Mouse (Mus musculus) heart, embryonic 14.5 days (tissue): ENCODE results near the gene 2610528J11Rik. TPM values are rescaled to one million over a fixed set of nuclear protein-coding genes. Genes with fewer than 3 reads are reported as not detected.

Experiments
- ATAC-seq: fragments of 200-750 bp; cut with Nextera tagmentation; 2 replicates; pipeline ENCODE4 v1.8.0; 2017; ENCODE audit warnings: low read depth, moderate TSS enrichment; ENCODE audit not compliant: insufficient number of reproducible peaks, insufficient read depth, low FRiP score
- H3K27ac ChIP-seq, 2 experiments: fragments of 200-500 bp in 1 of 2; fragments of 300-500 bp in 1 of 2; sonication (generic) in 1 of 2; replicated peaks in 1 of 2; 2 replicates each; pipeline ENCODE4 v1.5.1; 2012 to 2014; ENCODE audit warnings: low read depth in 2 of 2, low read length in 2 of 2, control low read depth in 1 of 2, mild to moderate bottlenecking in 1 of 2, mixed read lengths in 1 of 2; ENCODE audit not compliant: control insufficient read depth in 1 of 2, insufficient read depth in 1 of 2
- H3K27me3 ChIP-seq: fragments of 300-500 bp; sonication (generic); 2 replicates; pipeline ENCODE4 v1.6.1; 2014; ENCODE audit warnings: mild to moderate bottlenecking, low read length, control low read depth; ENCODE audit not compliant: control insufficient read depth, insufficient read depth
- H3K36me3 ChIP-seq: fragments of 300-500 bp; sonication (generic); 2 replicates; pipeline ENCODE4 v1.6.1; 2014; ENCODE audit warnings: mild to moderate bottlenecking, control low read depth, low read length, mixed read lengths; ENCODE audit not compliant: control insufficient read depth, insufficient read depth
- H3K4me1 ChIP-seq, 2 experiments: fragments of 200-500 bp in 1 of 2; fragments of 300-500 bp in 1 of 2; sonication (generic) in 1 of 2; 2 replicates each; pipeline ENCODE4 v1.6.1; 2012 to 2014; ENCODE audit warnings: low read length in 2 of 2, control low read depth in 1 of 2, mixed read lengths in 1 of 2; ENCODE audit not compliant: control insufficient read depth in 2 of 2, insufficient read depth in 2 of 2
- H3K4me2 ChIP-seq: fragments of 300-500 bp; sonication (generic); 2 replicates; pipeline ENCODE4 v1.6.1; 2014; ENCODE audit warnings: mild to moderate bottlenecking, low read length
- H3K4me3 ChIP-seq, 2 experiments: fragments of 200-500 bp in 1 of 2; fragments of 300-500 bp in 1 of 2; sonication (generic) in 1 of 2; 2 replicates each; pipeline ENCODE4 v1.5.1; 2012 to 2014; ENCODE audit warnings: low read length in 2 of 2, mild to moderate bottlenecking in 2 of 2, control low read depth in 1 of 2, low read depth in 1 of 2, moderate library complexity in 1 of 2; ENCODE audit not compliant: control insufficient read depth in 1 of 2, insufficient read depth in 1 of 2
- H3K9ac ChIP-seq: fragments of 300-500 bp; sonication (generic); 2 replicates; pipeline ENCODE4 v1.6.1; 2014; ENCODE audit warnings: mild to moderate bottlenecking, low read length
- H3K9me3 ChIP-seq: fragments of 300-500 bp; sonication (generic); 2 replicates; pipeline ENCODE4 v1.6.1; 2016; ENCODE audit warnings: low read length, control low read depth; ENCODE audit not compliant: control insufficient read depth
- WGBS: fragments of 180-500 bp; shearing (Covaris S2); extraction: QIAGEN DNeasy Blood & Tissue Kit; methylation state at CpG from one replicate; pipeline ENCODE4 v1.1.7; 2014; 5-methylcytosine and 5-hydroxymethylcytosine counted together
- polyA plus RNA-seq: library from polyadenylated mRNA; unstranded; fragments of >200 nt; fragmentation: Nextera tagmentation; extraction: Ambion mirVana; gene quantifications from 2 replicates; pipeline ENCODE4 v1.2.1, GENCODE M21; 2014

Gene 2610528J11Rik
- polyA plus RNA-seq, 1 experiment from 2014 or later, result not detected

GRCm38 (mm10) chr4:118579313-118579712, 52.5 kb downstream of the 2610528J11Rik start:
- Histone ChIP-seq H3K9me3 (no peaks in the 10 kb centered on the region), H3K27me3 (peaks cover 9% of the 10 kb centered on the region), H3K4me3 (no peak overlapping the region), H3K36me3 (no peaks in the 10 kb centered on the region), H3K4me2 (no peak overlapping the region), H3K27ac (no peak overlapping the region), H3K4me1 (no peaks in the 10 kb centered on the region), H3K9ac (no peak overlapping the region)
- no peak for ATAC-seq
- WGBS, result 45% methylated on average over 13 of the region's 13 CpGs

Other genes starting within 250 kb of the 2610528J11Rik start
- gene Ptprf, start 235.6 kb upstream of the 2610528J11Rik start, polyA plus RNA-seq, result 19.6 and 19.7 TPM in 2 replicates
- gene Szt2, start 117.7 kb upstream of the 2610528J11Rik start, polyA plus RNA-seq, result 7.1 and 7.6 TPM in 2 replicates
- 63.6 and 69.4 TPM in 2 replicates for gene Med8, start 117.7 kb upstream of the 2610528J11Rik start, polyA plus RNA-seq
- gene Elovl1, start 98.9 kb upstream of the 2610528J11Rik start, polyA plus RNA-seq, result 60.2 and 60.3 TPM in 2 replicates
- gene Cdc20, start 89.6 kb upstream of the 2610528J11Rik start, polyA plus RNA-seq, result 150 and 165 TPM in 2 replicates
- 1.0 and 1.7 TPM in 2 replicates for gene Mpl, start 69.5 kb upstream of the 2610528J11Rik start, polyA plus RNA-seq
- gene Tie1, start 36.9 kb upstream of the 2610528J11Rik start, polyA plus RNA-seq, result 38.1 and 48.7 TPM in 2 replicates
- gene Tmem125, start 17.0 kb downstream of the 2610528J11Rik start, polyA plus RNA-seq, result 0.24 and 0.43 TPM in 2 replicates
- gene Cfap57, start 93.8 kb downstream of the 2610528J11Rik start, polyA plus RNA-seq, result 0.16 and 0.22 TPM in 2 replicates
- 80.5 and 86.0 TPM in 2 replicates for gene Ebna1bp2, start 93.8 kb downstream of the 2610528J11Rik start, polyA plus RNA-seq
- gene Olfr62, start 132.0 kb downstream of the 2610528J11Rik start, polyA plus RNA-seq, result not detected in 2 replicates
- gene Olfr1342, start 165.8 kb downstream of the 2610528J11Rik start, polyA plus RNA-seq, result not detected in 2 replicates
- gene Olfr1341, start 176.5 kb downstream of the 2610528J11Rik start, polyA plus RNA-seq, result not detected in 2 replicates
- not detected in 2 replicates for gene Olfr1340, start 193.1 kb downstream of the 2610528J11Rik start, polyA plus RNA-seq
- not detected in 2 replicates for gene Olfr1339, start 205.2 kb downstream of the 2610528J11Rik start, polyA plus RNA-seq
- not detected in 2 replicates for gene Olfr1338, start 231.7 kb downstream of the 2610528J11Rik start, polyA plus RNA-seq